Mouse (Mus musculus) G1E (cell line): ENCODE results near the gene A630023A22Rik.

Experiments used
- CTCF ChIP-seq: IDR thresholded peaks from 2 replicates; pipeline ENCODE4 v1.5.1; 2012; ENCODE audit warnings: low read depth, low read length, inconsistent platforms, mixed read lengths
- GATA2 ChIP-seq: IDR thresholded peaks from 2 replicates; pipeline ENCODE4 v1.6.1; 2012; ENCODE audit warnings: low read depth, low read length, inconsistent platforms, borderline replicate concordance
- POLR2AphosphoS5 ChIP-seq: IDR thresholded peaks from 2 replicates; pipeline ENCODE4 v1.6.1; 2012; ENCODE audit warnings: low read depth, low read length, inconsistent platforms; ENCODE audit not compliant: insufficient replicate concordance

DNA sequence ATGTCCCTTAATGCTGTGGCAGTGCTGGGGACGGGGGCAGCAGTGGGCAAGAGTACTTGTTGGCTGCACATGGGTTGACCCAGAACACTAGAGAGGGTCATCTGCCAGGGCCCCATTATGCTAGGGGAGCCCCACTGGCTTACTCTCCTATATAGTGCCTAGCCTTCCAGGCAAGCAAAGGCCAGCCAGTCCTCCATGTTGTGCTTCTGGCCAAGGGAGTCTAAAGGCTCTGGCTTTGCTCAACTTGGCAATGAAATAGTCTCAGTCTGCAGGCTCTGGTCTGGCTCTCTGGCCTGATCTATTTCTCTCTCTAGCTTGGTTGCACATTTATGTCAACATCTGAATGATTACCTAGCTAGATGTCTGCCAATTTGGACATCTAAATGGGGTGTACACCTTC, 9.7 kb downstream of the A630023A22Rik start:
- TF ChIP-seq CTCF: no peak
- TF ChIP-seq GATA2: no peak
- no peak for TF ChIP-seq POLR2AphosphoS5
